Mouse (Mus musculus): Measurements from ENCODE around the gene Lrrc75a.

The Lrrc75a gene

DNA sequence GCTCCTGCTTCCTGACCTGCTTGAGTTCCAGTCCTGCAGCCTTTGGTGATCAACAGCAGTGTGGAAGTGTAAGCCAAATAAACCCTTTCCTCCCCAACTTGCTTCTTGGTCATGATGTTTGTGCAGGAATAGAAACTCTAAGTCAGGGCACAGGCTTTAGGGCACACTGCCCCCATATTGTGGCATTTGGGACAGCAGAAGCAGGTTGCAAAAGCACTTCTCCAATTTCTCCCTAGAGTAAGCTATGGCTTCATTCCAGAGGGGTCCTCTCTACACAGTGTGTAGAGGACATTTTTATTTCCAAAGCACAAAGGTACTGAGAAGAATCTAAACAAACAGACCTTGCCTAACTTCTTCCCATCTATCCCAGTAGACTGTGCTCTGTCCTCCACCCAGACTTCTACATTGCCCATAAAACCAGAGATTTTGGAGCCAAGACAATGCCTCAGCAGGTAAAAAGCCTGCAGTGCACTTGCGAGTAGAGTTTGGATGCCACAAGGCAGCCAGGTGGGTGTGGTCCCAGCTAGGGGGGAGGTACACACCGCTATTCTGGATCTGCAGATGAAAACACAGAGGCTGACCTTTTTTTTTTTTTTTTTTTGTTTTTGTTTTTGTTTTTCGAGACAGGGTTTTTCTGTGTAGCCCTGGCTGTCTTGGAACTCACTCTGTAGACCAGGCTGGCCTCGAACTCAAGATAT lies 26.6 kb downstream of the Lrrc75a start:
- no peak for DNase-seq (ENCODE audit: low spot score in 2 of 2)

GRCm38 (mm10) chr11:62621079-62621478 lies 27.2 kb downstream of the Lrrc75a start:
- DNase-seq (ENCODE audit: low spot score in 2 of 2): no peak

DNA sequence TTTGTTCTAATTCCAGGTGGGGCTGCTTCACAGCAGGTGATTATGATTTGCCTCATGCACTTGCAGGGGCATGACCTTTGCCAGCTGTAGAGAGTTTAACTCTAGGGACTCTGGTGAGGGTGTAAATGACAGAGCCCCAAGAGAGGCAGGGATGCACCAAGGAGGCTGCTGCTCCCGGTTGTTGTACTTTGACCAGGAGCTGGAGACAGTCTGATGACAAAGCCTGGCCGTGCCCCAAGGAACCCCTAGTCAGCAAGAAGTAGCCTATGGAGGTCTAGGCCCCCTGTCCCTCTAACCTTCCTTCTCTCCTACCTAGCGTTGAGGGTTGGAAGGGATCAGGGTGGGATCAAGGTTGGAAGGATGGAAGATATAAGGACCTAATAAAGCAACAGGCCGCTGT lies 32.9 kb downstream of the Lrrc75a start:
- DNase-seq (ENCODE audit: low spot score in 2 of 2): no peak

- no peak for DNase-seq (ENCODE audit: low spot score in 2 of 2)
Measured at GRCm38 (mm10) chr11:62614876-62615410, 33.4 kb downstream of the Lrrc75a start.

- peak; percentile 69 to 85 for DNase-seq (ENCODE audit: low spot score in 2 of 2)
Measured at GRCm38 (mm10) chr11:62613657-62614365, 34.5 kb downstream of the Lrrc75a start.

DNA sequence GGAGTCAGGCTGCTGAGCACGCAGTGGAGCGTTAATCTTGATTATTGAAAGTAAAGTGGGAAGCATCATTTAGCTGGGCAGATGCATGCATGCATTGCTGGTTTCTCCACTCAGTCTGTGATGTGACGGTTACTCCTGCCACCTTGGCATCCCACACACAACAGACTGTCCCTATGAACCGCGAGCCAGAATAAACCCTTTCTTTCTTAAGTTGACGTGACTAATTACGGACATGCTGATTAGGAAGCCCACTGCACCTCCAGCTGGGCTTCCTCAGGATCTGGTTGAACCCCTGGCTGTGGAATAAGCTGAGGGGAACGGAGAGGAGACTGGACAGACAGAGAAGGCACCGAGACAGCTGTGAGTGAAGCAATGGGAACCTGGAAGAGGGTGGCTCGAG lies 35.7 kb downstream of the Lrrc75a start:
- DNase-seq (ENCODE audit: low spot score in 2 of 2): no peak

DNA sequence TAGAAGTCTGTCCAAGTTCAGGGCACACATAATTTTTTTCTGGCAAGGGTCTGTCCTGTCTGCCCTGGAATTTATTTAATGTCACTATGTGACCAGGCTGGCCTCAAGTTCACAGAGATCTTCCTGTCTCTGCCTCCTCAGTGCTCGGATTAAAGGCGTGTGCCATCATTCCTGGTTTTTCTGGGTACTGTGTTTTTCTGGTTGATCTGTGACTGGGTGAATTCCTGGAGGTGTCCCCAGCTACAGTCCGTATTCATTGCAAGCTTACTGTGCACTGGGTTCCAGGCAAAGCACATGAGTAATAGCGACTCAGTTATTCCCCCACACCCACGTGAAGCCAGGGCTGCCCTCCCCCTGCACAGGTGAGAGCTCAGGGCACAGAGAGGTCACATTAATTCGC lies 38.0 kb downstream of the Lrrc75a start:
- DNase-seq (ENCODE audit: low spot score in 2 of 2): no peak

- DNase-seq (ENCODE audit: low spot score in 2 of 2): no peak
Measured at GRCm38 (mm10) chr11:62608826-62609675, 39.3 kb downstream of the Lrrc75a start.

DNA sequence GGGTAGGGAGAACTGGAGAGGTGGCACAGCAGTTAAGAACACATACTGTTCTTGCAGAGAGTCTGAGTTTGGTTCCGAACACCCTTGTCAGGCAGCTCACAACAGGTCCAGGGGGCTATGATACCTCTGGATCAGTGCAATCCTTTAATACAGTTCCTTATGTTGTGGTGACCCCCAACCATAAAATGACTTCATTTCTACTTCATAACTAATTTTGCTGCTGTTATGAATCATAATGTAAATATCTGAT lies 40.4 kb downstream of the Lrrc75a start:
- no peak for DNase-seq (ENCODE audit: low spot score in 2 of 2)

DNA sequence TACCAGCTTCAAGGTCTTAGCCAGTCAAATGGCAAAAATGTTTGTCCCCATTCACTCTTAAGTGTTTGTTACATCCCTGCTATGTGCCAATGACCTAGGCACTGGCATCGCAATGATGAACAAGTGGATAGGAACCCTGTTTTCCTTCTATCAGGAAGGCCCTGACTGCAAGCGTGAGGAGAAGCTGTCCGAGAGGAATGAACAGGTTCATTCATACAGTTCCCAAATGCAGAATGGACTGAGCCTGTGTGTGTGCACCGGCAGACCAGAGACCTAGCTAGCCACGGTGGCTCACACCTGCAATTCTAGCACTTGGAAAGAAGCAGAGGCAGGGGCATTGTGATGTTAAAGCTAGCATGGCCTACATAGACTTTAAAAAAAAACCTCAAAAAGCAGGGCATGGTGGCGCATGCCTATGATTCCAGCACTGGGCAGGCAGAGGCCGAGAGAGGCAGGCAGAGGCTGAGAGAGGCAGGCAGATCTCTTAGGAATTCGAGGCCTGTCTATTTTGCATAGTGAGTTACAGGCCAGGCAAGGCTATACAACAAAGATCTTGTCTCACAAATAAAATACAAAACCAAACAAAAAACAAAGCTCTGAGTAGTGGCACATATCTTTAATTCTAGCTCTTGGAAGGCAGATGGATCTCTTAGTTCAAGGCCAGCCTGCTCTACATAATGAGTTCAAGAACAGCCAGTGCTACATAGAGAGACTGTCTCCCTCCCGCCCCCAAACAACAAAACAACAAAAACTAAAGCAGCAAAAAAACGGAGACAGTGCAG lies 41.0 kb downstream of the Lrrc75a start:
- no peak for DNase-seq (ENCODE audit: low spot score in 2 of 2)

- DNase-seq (ENCODE audit: low spot score in 2 of 2): no peak
Measured at GRCm38 (mm10) chr11:62606299-62607169, 41.8 kb downstream of the Lrrc75a start.

- DNase-seq (ENCODE audit: low spot score in 2 of 2): no peak
Measured at GRCm38 (mm10) chr11:62605619-62606298, 42.6 kb downstream of the Lrrc75a start.

- no peak for DNase-seq (ENCODE audit: low spot score in 2 of 2)
Measured at GRCm38 (mm10) chr11:62604886-62605618, 43.3 kb downstream of the Lrrc75a start.

DNA sequence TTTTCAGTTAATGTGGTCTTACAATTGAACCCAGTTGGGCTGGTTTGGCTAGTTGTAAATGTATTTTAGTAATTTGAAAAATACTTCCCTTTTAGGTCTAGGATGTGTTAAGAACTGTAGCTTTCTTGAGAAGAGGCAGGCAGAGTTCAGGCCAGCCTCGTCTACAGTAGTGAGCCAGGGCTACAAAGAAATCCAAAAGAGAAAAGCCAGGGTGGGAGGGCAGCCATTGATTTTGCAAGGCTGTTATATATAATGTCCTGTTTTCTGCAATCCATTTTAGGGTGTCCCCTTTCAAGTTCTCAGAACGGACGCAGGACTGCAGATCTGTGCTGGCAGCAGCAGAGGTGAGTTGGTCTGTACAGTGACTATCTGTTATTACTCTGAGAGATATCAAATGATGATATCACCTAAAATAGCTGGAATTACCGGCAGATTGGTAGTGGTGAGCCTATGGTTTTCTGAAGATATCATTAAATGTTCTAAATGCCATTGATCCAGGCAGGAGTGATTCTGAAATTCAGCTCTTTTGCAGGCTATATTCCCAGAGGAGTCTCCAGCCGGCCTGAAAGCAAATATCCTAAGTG lies 44.1 kb downstream of the Lrrc75a start:
- no peak for DNase-seq (ENCODE audit: low spot score in 2 of 2)

- DNase-seq (ENCODE audit: low spot score in 2 of 2): no peak
Measured at GRCm38 (mm10) chr11:62603312-62604056, 44.8 kb downstream of the Lrrc75a start.

- DNase-seq (ENCODE audit: low spot score in 2 of 2): peak; percentile 94 to 95
Measured at GRCm38 (mm10) chr11:62602619-62603311, 45.6 kb downstream of the Lrrc75a start.

DNA sequence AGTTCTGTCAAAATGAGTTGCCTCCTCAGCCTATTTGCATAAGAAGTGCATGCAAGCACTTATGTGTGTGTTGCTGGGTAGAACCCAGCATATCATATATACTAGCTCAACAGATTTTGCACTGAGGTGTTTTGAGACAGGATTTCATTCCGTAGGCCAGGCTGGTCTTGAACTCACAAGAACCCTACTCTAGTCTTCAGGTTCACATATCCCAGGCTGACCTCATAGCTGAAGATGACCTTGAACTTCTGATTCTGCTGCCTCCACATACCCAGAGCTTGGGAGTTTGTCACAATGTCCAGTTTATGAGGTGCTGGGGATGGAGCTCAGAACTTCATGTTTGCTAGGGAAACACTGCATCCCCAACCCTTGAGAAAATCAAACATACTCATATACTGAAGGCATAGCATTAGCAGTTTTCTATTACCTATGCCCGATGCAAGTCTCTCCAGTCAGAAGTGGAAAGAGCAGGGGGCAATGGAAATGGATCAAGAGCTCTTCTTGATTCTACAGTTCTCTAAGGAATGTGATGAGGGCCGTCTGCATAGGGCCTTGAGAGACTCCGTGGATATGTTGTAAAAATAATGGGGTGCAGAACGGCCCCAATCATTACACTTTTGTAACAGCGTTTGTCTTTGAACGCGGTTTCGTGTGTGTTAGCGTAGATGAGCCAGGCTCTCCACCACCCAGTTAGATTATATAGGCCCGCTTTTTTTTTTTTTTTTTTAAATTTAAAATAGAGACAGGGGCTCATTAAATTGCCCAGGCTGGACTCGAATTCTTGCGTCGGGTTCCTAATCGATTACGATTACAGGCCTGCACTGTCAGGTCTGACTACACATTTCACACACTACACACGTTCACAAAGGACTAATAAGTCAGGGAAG lies 46.3 kb downstream of the Lrrc75a start:
- DNase-seq (ENCODE audit: low spot score in 2 of 2): no peak
